Mouse (Mus musculus): ENCODE measurements around the gene Klrc2. TPM values are rescaled to one million over a fixed set of nuclear protein-coding genes. Genes with fewer than 3 reads are reported as not detected.
"Not testable (repeated sequence)": the region's sequence is repeated elsewhere in the genome, so short reads cannot be mapped to it uniquely, and the experiment has no call there.

Gene Klrc2
- polyA plus RNA-seq (2012; rRNA removed) (0.01 TPM in 1 of 2 replicates, not detected in the other), polyA plus RNA-seq (2014; fragmentation: Nextera tagmentation; extraction: Ambion mirVana) (not detected in 2 replicates)

- DNase-seq (ENCODE audit: low read depth in 3 of 3, low spot score in 3 of 3); H3K4me3 ChIP-seq (ENCODE audit: insufficient read depth in 1 of 2, low read depth in 2 of 2, low read length in 2 of 2); ATAC-seq (ENCODE audit: insufficient read depth); H3K36me3 ChIP-seq (replicated peaks; ENCODE audit: control insufficient read depth, insufficient read depth, low read depth); H3K27me3 ChIP-seq (ENCODE audit: control insufficient read depth, insufficient read depth, low read length); H3K9me3 ChIP-seq (ENCODE audit: control insufficient read depth, low read length); H3K4me2 ChIP-seq (ENCODE audit: low read depth); H3K4me1 ChIP-seq (replicated peaks; ENCODE audit: control insufficient read depth in 2 of 2, insufficient read depth in 2 of 2, low read length in 1 of 2); H3K27ac ChIP-seq; H3K9ac ChIP-seq (replicated peaks): not testable (repeated sequence)
- 46% methylated on average over 4 of the region's 4 CpGs for WGBS (ENCODE audit: insufficient replicate concordance)
Measured at GRCm38 (mm10) chr6:129660589-129660988, at the start of gene Klrc2. TSS of gene Klrc2 (minus strand) at chr6:129660689.

DNA sequence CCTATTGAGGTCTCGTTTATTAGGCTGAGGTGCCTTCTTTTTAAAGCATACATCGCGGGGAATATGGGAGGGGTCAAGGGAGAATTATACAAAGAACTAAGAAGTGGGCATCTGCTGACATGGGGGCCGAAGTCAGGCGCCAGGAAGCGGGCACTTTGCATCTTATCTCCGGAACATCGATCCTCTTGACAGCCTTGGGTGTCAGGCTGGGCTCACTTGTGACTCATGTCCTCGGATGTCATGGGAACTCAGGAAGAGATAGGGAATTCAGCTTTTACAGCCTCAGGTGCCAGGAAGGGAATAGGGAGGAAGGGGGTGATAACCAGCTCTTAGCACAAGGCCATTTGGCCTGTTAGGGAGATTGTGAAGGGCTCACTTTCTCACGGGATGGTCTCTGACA is 30.9 kb upstream of the Klrc2 start:
- H3K36me3 ChIP-seq (replicated peaks; ENCODE audit: control insufficient read depth, insufficient read depth, low read depth); H3K9ac ChIP-seq (replicated peaks); H3K27ac ChIP-seq; ATAC-seq (ENCODE audit: insufficient read depth); H3K4me3 ChIP-seq (ENCODE audit: insufficient read depth in 1 of 2, low read depth in 2 of 2, low read length in 2 of 2); H3K9me3 ChIP-seq (ENCODE audit: control insufficient read depth, low read length); DNase-seq (ENCODE audit: low read depth in 3 of 3, low spot score in 3 of 3); H3K4me2 ChIP-seq (ENCODE audit: low read depth); H3K27me3 ChIP-seq (ENCODE audit: control insufficient read depth, insufficient read depth, low read length); H3K4me1 ChIP-seq (replicated peaks; ENCODE audit: control insufficient read depth in 2 of 2, insufficient read depth in 2 of 2, low read length in 1 of 2): not testable (repeated sequence)
- 44% methylated on average over 10 of the region's 10 CpGs for WGBS (ENCODE audit: insufficient replicate concordance)

GRCm38 (mm10) chr6:129680379-129680778 is 19.9 kb upstream of the Klrc2 start:
- H3K4me1 ChIP-seq (replicated peaks; ENCODE audit: control insufficient read depth in 2 of 2, insufficient read depth in 2 of 2, low read length in 1 of 2), result no peaks in the 10 kb centered on the region
- no peak overlapping the region for H3K27ac ChIP-seq
- no peak overlapping the region for H3K4me3 ChIP-seq (ENCODE audit: insufficient read depth in 1 of 2, low read depth in 2 of 2, low read length in 2 of 2)
- no peaks in the 10 kb centered on the region for H3K36me3 ChIP-seq (replicated peaks; ENCODE audit: control insufficient read depth, insufficient read depth, low read depth)
- 42% methylated on average over 1 of the region's 1 CpGs for WGBS (ENCODE audit: insufficient replicate concordance)
- no peak for ATAC-seq (ENCODE audit: insufficient read depth)
- no peak for DNase-seq (ENCODE audit: low read depth in 3 of 3, low spot score in 3 of 3)
- no peaks in the 10 kb centered on the region for H3K9me3 ChIP-seq (ENCODE audit: control insufficient read depth, low read length)
- no peak overlapping the region for H3K4me2 ChIP-seq (ENCODE audit: low read depth)
- H3K27me3 ChIP-seq (ENCODE audit: control insufficient read depth, insufficient read depth, low read length), result no peaks in the 10 kb centered on the region
- no peak for TF ChIP-seq EP300 (IDR thresholded peaks at IDR 0.05; ENCODE audit: low read depth)
- TF ChIP-seq CTCF (IDR thresholded peaks at IDR 0.05; ENCODE audit: low read depth), result no peak
- H3K9ac ChIP-seq (replicated peaks), result no peak overlapping the region

DNA sequence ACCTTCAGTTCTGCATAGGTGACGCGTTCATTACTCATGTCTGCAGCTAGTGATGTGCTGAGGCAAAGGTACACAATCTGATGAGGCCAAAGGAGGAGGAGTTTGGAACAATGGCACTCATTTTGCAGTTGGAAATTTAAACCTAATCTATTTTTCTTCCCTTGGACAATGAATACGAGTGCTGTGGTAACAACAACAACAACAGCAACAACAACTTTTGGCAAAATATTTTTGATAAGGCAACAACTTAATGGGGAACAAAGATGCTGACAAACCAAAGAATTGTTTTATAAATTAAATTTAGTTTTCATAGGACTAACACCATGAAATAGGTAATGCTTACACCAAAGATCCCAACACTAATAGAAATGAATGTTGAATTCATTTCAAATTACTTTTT is 18.4 kb upstream of the Klrc2 start, which contains the start of gene Klrc1:
Gene Klrc1 (minus strand): TSS at position 101 of the 400 bp plus-strand sequence.
- no peaks in the 10 kb centered on the region for H3K36me3 ChIP-seq (replicated peaks; ENCODE audit: control insufficient read depth, insufficient read depth, low read depth)
- H3K9me3 ChIP-seq (ENCODE audit: control insufficient read depth, low read length), result no peaks in the 10 kb centered on the region
- DNase-seq (ENCODE audit: low read depth in 3 of 3, low spot score in 3 of 3), result no peak
- H3K27me3 ChIP-seq (ENCODE audit: control insufficient read depth, insufficient read depth, low read length), result no peaks in the 10 kb centered on the region
- no peaks in the 10 kb centered on the region for H3K4me1 ChIP-seq (replicated peaks; ENCODE audit: control insufficient read depth in 2 of 2, insufficient read depth in 2 of 2, low read length in 1 of 2)
- H3K9ac ChIP-seq (replicated peaks), result no peak within 1 kb of the TSS
- no peak for TF ChIP-seq CTCF (IDR thresholded peaks at IDR 0.05; ENCODE audit: low read depth)
- no peak for TF ChIP-seq EP300 (IDR thresholded peaks at IDR 0.05; ENCODE audit: low read depth)
- H3K4me3 ChIP-seq (ENCODE audit: insufficient read depth in 1 of 2, low read depth in 2 of 2, low read length in 2 of 2), result no peak within 1 kb of the TSS
- H3K27ac ChIP-seq, result no peak within 1 kb of the TSS
- whole genome bisulfite sequencing (ENCODE audit: insufficient replicate concordance), result 58% methylated on average over 3 of the region's 3 CpGs
- ATAC-seq (ENCODE audit: insufficient read depth), result no peak
- H3K4me2 ChIP-seq (ENCODE audit: low read depth), result no peak within 1 kb of the TSS

GRCm38 (mm10) chr6:129661301-129661700 is 812 bp upstream of the Klrc2 start:
- not testable (repeated sequence) for H3K9ac ChIP-seq (replicated peaks)

DNA sequence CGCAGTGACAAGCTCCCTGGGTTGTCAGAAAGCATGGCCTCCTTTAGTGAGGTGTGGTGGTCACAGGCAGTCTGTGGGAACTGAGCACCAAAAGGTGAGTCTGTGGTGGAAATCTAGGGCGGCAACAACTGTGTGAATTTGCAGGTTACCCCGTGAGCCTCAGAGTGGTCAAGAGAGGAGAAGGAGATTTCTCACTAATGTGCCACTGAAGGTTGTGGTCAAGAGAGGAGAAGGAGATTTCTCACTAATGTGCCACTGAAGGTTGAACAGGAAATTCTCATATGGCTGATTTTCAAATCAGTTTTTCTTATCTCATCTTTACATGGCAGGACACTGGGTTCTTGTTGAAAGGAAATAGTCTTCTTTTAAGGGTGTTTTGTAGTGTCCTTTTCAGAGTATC is 16.4 kb downstream of the Klrc2 start:
- 33% methylated on average over 1 of the region's 3 CpGs for WGBS (ENCODE audit: insufficient replicate concordance)
- H3K9ac ChIP-seq (replicated peaks); ATAC-seq (ENCODE audit: insufficient read depth); H3K4me2 ChIP-seq (ENCODE audit: low read depth); DNase-seq (ENCODE audit: low read depth in 3 of 3, low spot score in 3 of 3); H3K27me3 ChIP-seq (ENCODE audit: control insufficient read depth, insufficient read depth, low read length); H3K27ac ChIP-seq; H3K9me3 ChIP-seq (ENCODE audit: control insufficient read depth, low read length); H3K4me1 ChIP-seq (replicated peaks; ENCODE audit: control insufficient read depth in 2 of 2, insufficient read depth in 2 of 2, low read length in 1 of 2); H3K36me3 ChIP-seq (replicated peaks; ENCODE audit: control insufficient read depth, insufficient read depth, low read depth); H3K4me3 ChIP-seq (ENCODE audit: insufficient read depth in 1 of 2, low read depth in 2 of 2, low read length in 2 of 2): not testable (repeated sequence)

More at GRCm38 (mm10) chr6:129661301-129661700, 812 bp upstream of the Klrc2 start:
- H3K27me3 ChIP-seq (ENCODE audit: control insufficient read depth, insufficient read depth, low read length); ATAC-seq (ENCODE audit: insufficient read depth); H3K4me1 ChIP-seq (replicated peaks; ENCODE audit: control insufficient read depth in 2 of 2, insufficient read depth in 2 of 2, low read length in 1 of 2); DNase-seq (ENCODE audit: low read depth in 3 of 3, low spot score in 3 of 3); H3K9me3 ChIP-seq (ENCODE audit: control insufficient read depth, low read length); H3K36me3 ChIP-seq (replicated peaks; ENCODE audit: control insufficient read depth, insufficient read depth, low read depth); H3K4me3 ChIP-seq (ENCODE audit: insufficient read depth in 1 of 2, low read depth in 2 of 2, low read length in 2 of 2); H3K4me2 ChIP-seq (ENCODE audit: low read depth); H3K27ac ChIP-seq: not testable (repeated sequence)
- WGBS (ENCODE audit: insufficient replicate concordance), result 20% methylated on average over 1 of the region's 3 CpGs

- ATAC-seq (ENCODE audit: insufficient read depth), result not testable (repeated sequence)
- 64% methylated on average over 3 of the region's 3 CpGs for WGBS (ENCODE audit: insufficient replicate concordance)
Measured at GRCm38 (mm10) chr6:129643237-129643636, 17.3 kb downstream of the Klrc2 start, which contains the start of gene Klrc3. TSS of gene Klrc3 (minus strand) at chr6:129643337.

DNA sequence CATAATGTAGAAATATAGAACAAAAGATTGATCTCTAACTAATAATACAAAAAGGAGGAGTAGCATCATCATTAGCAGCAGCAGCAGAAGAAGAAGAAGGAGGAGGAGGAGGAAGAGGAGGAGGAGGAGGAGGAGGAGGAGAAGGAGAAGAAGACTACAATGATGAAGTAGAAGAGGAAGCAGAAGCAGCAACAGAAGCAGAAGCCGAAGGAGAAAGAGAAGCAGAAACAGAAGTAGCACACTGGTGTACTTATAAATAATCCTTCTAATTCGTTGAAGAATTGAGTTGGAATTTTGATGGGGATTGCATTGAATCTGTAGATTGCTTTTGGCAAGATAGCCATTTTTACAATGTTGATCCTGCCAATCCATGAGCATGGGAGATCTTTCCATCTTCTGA is 29.4 kb downstream of the Klrc2 start:
- not testable (repeated sequence) for ATAC-seq (ENCODE audit: insufficient read depth); H3K4me2 ChIP-seq (ENCODE audit: low read depth); H3K9ac ChIP-seq (replicated peaks); H3K4me1 ChIP-seq (replicated peaks; ENCODE audit: control insufficient read depth in 2 of 2, insufficient read depth in 2 of 2, low read length in 1 of 2); H3K27ac ChIP-seq; H3K4me3 ChIP-seq (ENCODE audit: insufficient read depth in 1 of 2, low read depth in 2 of 2, low read length in 2 of 2); H3K27me3 ChIP-seq (ENCODE audit: control insufficient read depth, insufficient read depth, low read length); DNase-seq (ENCODE audit: low read depth in 3 of 3, low spot score in 3 of 3); H3K9me3 ChIP-seq (ENCODE audit: control insufficient read depth, low read length); H3K36me3 ChIP-seq (replicated peaks; ENCODE audit: control insufficient read depth, insufficient read depth, low read depth)
- WGBS (ENCODE audit: insufficient replicate concordance), result 50% methylated on average over 2 of the region's 2 CpGs

More at GRCm38 (mm10) chr6:129643237-129643636, 17.3 kb downstream of the Klrc2 start, which contains the start of gene Klrc3:
- not testable (repeated sequence) for H3K27me3 ChIP-seq (ENCODE audit: control insufficient read depth, insufficient read depth, low read length); H3K4me3 ChIP-seq (ENCODE audit: insufficient read depth in 1 of 2, low read depth in 2 of 2, low read length in 2 of 2); H3K9me3 ChIP-seq (ENCODE audit: control insufficient read depth, low read length); H3K27ac ChIP-seq; H3K4me2 ChIP-seq (ENCODE audit: low read depth); DNase-seq (ENCODE audit: low read depth in 3 of 3, low spot score in 3 of 3); H3K36me3 ChIP-seq (replicated peaks; ENCODE audit: control insufficient read depth, insufficient read depth, low read depth); H3K9ac ChIP-seq (replicated peaks); H3K4me1 ChIP-seq (replicated peaks; ENCODE audit: control insufficient read depth in 2 of 2, insufficient read depth in 2 of 2, low read length in 1 of 2)
